Mouse (Mus musculus) adipocyte (in vitro differentiated cells): ENCODE results near the gene Tceal8.
"Not testable (repeated sequence)": the region's sequence is repeated elsewhere in the genome, so short reads cannot be mapped to it uniquely, and the experiment has no call there.

Experiments
- DNase-seq: peaks from one replicate; pipeline ENCODE4 v3.0.0-alpha.2; 2016; ENCODE audit warnings: low spot score

Tceal8 gene

GRCm38 (mm10) chrX:136172118-136172551 is at the start of gene Tceal8:
Tceal8 (minus strand) TSS chrX:136172342.
- DNase-seq: peak; percentile 93

- no peak for DNase-seq
Observed at GRCm38 (mm10) chrX:136216303-136216702, 44.2 kb upstream of the Tceal8 start.

- DNase-seq: not testable (repeated sequence)
Observed at GRCm38 (mm10) chrX:136214729-136215677, 42.9 kb upstream of the Tceal8 start, which contains the start of the genes Tceal7 and Bex1. Tceal7 (plus strand) TSS chrX:136214779. Bex1 (minus strand) TSS chrX:136215513.

DNA sequence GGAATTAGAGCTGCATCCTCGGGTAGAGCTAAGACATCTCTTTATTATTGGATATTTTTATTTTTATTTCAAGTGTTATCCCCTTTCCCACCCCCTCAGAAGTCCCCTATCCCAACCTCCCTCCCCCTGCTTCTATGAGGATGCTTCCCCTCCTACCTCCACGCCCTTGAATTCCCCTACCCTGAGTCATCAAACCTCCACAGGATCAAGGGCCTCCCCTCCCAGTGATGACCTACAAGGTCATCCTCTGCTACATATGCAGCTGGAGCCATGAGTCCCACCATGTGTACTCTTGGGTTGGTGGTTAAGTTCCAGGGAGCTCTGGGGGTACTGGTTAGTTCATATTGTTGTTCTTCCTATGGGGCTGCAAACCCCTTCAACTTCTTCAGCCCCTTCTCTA is 41.3 kb upstream of the Tceal8 start:
- DNase-seq: no peak

GRCm38 (mm10) chrX:136204406-136204805 is 32.3 kb upstream of the Tceal8 start:
- DNase-seq: no peak

GRCm38 (mm10) chrX:136203664-136204066 is 31.5 kb upstream of the Tceal8 start, which contains the start of gene Tceal5:
Tceal5 (minus strand) TSS chrX:136203876.
- DNase-seq: no peak

DNA sequence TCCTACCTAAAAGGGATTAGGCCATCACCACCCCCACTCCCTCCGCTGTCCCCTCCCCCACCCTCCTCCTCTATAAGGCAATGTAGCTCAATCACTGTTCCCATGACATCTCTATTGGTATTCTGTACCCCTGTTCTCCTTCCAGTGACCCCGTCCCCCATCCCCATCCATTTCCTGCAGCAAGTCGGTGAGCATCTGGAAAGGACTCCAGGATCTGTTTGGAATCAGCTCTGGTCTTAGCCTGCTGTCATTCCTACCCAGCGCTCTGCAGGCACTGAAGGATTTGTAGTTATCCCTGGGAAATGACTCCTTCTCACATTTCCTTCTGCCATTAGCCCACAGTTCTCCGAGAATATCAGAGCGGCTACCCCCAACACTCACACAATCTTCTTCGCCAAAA is 31.1 kb upstream of the Tceal8 start:
- no peak for DNase-seq

DNA sequence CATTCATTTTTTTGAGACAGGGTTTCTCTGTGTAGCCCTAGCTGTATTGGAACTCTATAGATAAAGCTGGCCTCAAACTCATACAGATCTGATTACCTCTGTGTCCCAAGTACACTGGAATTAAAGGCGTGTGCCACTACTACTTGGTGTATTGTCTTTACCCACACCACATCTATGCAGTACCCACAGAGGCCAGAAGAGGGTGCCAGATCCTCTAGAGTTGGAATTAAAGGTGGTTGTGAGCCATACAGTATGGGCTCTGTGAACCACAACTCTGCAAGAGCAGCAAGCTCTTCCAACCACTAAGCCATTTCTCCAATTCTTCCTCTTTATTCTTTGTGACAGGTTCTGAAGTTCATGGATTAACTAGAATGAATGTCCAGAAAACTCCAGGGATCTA is 24.7 kb upstream of the Tceal8 start:
- peak; percentile 12 for DNase-seq

DNA sequence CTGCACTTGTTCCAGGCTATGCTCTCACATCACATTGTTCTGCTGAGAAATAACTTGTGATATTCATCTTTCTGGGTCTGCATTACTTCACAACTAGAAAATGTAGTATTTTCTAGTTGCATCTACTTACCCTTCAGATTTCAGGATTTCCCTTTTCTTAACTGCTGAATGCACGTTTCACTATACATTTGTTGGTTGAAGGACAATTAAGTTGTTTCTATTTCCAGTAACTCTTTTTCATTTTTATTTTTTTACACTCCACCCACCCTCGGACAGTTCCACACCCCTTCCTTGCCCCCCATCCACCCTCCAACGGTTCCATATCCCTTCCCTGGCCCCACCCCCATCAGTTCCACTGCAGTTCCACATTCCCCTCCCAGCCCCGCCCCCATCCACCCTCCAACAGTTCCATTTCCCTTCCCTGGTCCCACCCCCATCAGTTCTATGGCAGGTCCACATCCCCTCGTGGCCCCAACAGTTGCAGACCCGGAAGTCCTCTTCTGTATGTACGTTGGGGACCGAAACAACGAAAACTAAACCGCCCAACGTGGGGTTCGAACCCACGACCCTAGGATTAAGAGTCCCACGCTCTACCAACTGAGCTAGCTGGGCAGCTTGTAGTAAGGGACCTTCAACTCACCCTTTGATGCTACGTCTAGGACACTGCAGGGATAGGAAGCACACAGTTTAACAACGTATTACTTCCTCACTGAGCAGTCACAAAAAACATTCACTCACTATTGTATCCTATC is 23.2 kb upstream of the Tceal8 start:
- DNase-seq: no peak

DNA sequence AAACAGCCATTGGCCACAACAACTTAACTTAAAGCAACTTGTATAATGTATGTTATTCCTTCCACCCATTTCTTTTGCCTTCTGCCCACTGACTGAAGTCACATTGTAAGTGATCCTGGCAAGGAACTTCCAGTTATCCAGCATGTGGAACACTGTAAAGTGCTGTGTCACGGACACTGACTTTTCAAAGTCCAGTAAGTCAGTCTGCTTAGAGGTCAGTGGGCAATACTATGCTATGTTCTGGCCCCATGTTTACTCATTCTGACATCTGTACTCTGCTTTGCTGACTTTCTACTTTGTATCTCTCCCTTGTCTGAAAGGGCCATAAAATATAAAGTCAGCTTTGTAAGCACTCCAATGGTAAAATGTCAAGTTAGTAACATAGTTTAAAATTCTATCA is 11.0 kb upstream of the Tceal8 start:
- peak; percentile 39 for DNase-seq

DNA sequence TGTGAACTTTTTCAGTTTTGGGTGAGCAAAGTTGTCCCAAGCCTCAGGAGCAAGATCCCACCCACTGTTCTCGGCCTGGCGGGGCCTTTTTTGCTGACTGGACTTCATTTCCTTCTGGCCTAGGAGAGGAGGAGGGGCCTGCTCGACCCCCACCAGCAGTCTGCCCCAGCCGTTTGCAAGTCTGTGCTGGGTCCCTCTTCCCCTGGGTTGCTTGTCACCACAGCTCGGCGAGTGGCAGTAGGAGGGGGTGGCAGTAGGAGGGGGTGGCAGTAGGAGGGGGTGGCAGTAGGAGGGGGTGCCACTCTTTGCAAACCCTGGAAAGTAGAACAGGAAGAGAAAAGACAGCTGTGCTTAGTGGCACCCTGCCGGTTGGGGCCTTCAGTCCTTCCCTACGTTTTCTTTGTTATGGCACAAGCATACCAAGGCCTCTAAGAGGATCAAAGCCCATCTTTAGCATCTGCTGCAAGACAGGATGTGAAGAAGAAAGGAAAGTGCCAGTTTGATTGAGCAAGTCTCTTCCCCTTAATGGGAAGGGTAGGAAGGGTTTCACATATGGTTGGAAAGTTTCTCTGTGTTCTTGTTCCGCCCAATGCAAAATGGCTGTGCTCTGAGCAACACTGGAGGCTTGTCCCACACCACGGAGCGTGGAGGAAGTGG is 8.9 kb upstream of the Tceal8 start:
- DNase-seq: no peak

GRCm38 (mm10) chrX:136172786-136173185 is 644 bp upstream of the Tceal8 start:
- DNase-seq: peak; percentile 25

GRCm38 (mm10) chrX:136171189-136172117 is 689 bp downstream of the Tceal8 start:
- DNase-seq: peak; percentile 77

GRCm38 (mm10) chrX:136170625-136171024 is 1.5 kb downstream of the Tceal8 start:
- no peak for DNase-seq

DNA sequence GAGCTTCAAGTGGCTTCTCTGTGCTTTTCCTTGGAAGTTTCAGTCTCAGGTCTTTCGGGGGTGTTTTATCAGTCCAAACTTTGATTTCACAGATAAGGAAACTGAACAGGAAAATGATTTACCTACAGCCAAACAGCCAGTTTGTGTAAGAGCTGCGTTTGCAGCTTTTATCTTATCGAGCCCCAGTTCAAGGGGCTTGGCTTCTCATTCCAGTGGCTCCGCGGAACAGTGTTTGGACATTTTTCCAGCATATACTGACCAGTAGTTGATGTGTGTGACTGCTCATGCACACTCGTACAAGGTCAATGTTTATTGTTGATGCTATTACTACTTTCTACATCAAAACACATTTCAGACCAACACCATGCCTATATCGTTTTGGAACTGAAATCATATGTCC is 27.9 kb downstream of the Tceal8 start:
- DNase-seq: no peak

- DNase-seq: no peak
Observed at GRCm38 (mm10) chrX:136143711-136144110, 28.4 kb downstream of the Tceal8 start.

DNA sequence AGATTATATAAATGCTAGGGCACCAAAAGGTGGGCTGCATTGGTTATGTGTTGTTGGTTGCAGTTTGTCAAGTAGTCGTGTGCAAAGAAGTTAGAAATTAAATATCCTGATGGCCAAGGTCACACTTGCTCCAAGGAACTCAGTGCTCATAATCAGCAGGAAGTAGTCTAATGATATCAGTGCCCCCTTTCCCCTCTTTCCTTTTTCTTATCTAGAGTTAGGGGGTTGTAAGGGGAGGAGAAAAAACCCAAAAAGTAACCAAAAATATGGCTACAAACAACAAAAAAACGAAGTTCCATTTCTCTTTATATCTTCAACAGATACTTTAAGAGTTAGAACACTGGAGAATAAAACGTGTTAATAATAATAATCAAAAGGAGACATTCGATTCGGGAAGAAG is 30.8 kb downstream of the Tceal8 start:
- DNase-seq: no peak

- DNase-seq: not testable (repeated sequence)
Observed at GRCm38 (mm10) chrX:136139640-136140004, 32.5 kb downstream of the Tceal8 start.

DNA sequence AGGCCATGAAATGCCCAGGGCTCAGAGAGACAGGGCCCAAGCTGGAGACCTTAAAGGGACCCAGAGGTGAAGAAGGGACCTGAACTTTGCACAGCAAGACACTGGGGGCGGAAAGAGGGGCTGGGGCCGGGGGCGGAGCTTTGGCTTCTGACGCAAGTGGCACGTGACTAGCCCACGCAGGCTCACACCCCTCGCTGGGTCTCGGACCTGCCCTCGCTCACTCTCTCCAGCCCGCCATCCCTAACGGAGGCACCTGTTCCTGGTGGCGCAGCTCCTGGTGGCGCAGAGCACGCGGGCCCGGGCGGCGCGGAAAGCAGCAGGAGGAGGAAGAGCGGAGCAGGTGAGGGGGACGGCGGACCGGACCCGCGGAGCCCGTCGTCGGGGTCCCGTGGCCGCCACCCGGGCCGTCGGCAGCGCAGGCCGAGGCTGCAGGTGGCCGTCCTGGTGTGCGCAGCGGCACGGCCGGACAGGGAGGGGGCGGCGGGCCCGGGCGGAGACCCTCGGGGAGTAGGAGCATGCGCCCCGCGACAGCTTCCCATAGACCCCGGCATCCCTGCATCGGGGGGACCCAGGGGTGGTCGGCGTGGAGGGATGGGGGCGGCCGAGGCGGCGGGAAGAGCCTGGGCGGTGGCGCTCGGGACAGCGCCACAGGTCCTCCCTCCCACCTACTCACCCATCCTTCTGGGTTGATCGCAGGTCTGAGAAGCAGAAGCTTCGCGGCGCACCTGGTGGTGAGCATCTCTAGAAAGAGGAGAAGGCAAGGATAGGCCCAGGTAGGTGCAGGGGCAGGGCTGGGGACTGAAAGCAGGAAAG is 33.1 kb downstream of the Tceal8 start, which contains the start of gene Bex4:
Bex4 (plus strand) TSS at position 170 of the 813 bp plus-strand sequence.
- DNase-seq: not testable (repeated sequence)

GRCm38 (mm10) chrX:136135559-136135958 is 36.6 kb downstream of the Tceal8 start:
- DNase-seq: no peak
